8 mouse cellular contexts compared by ENCODE assay signal in genomic region chr9:90700236-90701179, GRCm38 (mm10).
A peak's percentile ranks its signal among the peaks of the same experiment; 100 is the strongest.
DNase-seq lines count a peak whose midpoint lies in the region; ATAC-seq and TF ChIP-seq lines count a peak whose summit lies in the region.

No protein-coding gene starts in this region.

- no peak overlapping the region for H3K4me2 ChIP-seq in heart, embryonic 12.5 days
- H3K4me2 ChIP-seq in hindbrain, postnatal 0 days (ENCODE audit: low read depth, low read length) = peak overlapping the region; percentile 8; the same call in 1 of the 2 replicates

- no peak overlapping the region for H3K9ac ChIP-seq in heart, adult 2 months (ENCODE audit: low read depth, low read length)
- H3K9ac ChIP-seq in heart, embryonic 12.5 days = no peak overlapping the region
- no peak overlapping the region for H3K9ac ChIP-seq in hindbrain, postnatal 0 days (replicated peaks; ENCODE audit: low read length)

- no peak overlapping the region for H3K27ac ChIP-seq in heart, adult 2 months
- no peak overlapping the region for H3K27ac ChIP-seq in heart, embryonic 12.5 days (ENCODE audit: poor library complexity, severe bottlenecking)
- peak overlapping the region; percentile 46 for H3K27ac ChIP-seq in hindbrain, postnatal 0 days

- no peaks in the 10 kb centered on the region for H3K27me3 ChIP-seq in heart, adult 2 months (ENCODE audit: control insufficient read depth, insufficient read depth, low read length)
- no peaks in the 10 kb centered on the region for H3K27me3 ChIP-seq in heart, embryonic 12.5 days (replicated peaks)
- no peaks in the 10 kb centered on the region for H3K27me3 ChIP-seq in hindbrain, postnatal 0 days (ENCODE audit: insufficient read depth, low read length)

- H3K4me3 ChIP-seq in heart, adult 2 months = no peak overlapping the region
- no peak overlapping the region for H3K4me3 ChIP-seq in heart, embryonic 12.5 days
- H3K4me3 ChIP-seq in hindbrain, postnatal 0 days (ENCODE audit: low read length) = no peak overlapping the region

- H3K4me1 ChIP-seq in heart, adult 2 months (ENCODE audit: control insufficient read depth, insufficient read depth, low read length) = no peaks in the 10 kb centered on the region
- H3K4me1 ChIP-seq in heart, embryonic 12.5 days (replicated peaks) = no peaks in the 10 kb centered on the region
- no peaks in the 10 kb centered on the region; the same call in 1 of the 2 replicates for H3K4me1 ChIP-seq in hindbrain, postnatal 0 days (ENCODE audit: insufficient read depth, low read length)

- no peaks in the 10 kb centered on the region for H3K79me2 ChIP-seq in heart, adult 2 months (replicated peaks; ENCODE audit: control insufficient read depth, insufficient read depth, low read length)

- no peak for TF ChIP-seq EP300 in heart, adult 2 months (IDR thresholded peaks at IDR 0.05; ENCODE audit: insufficient read depth, low read depth, low read length)

- no peak for ATAC-seq in heart, embryonic 12.5 days (ENCODE audit: insufficient number of reproducible peaks, low FRiP score)
- peak; percentile 71 for ATAC-seq in hindbrain, postnatal 0 days
- ATAC-seq in inflammation-experienced regulatory T-cells, adult 6 months = no peak

- intact Hi-C loops in heart, adult 2 months (cut with DNase I) = no loop called here

- TF ChIP-seq CTCF in heart, adult 2 months (IDR thresholded peaks at IDR 0.05) = peak; percentile 61
- peak; percentile 75 for TF ChIP-seq CTCF in hindbrain, postnatal 0 days (IDR thresholded peaks at IDR 0.05; ENCODE audit: low read depth)

- H3K9me3 ChIP-seq in heart, embryonic 12.5 days (replicated peaks) = no peaks in the 10 kb centered on the region
- H3K9me3 ChIP-seq in hindbrain, postnatal 0 days (ENCODE audit: low read length) = no peaks in the 10 kb centered on the region

- no peaks in the 10 kb centered on the region for H3K36me3 ChIP-seq in heart, adult 2 months (ENCODE audit: control insufficient read depth, insufficient read depth, low read length)
- no peaks in the 10 kb centered on the region for H3K36me3 ChIP-seq in heart, embryonic 12.5 days
- H3K36me3 ChIP-seq in hindbrain, postnatal 0 days (ENCODE audit: insufficient read depth, low read length) = no peaks in the 10 kb centered on the region

- WGBS in heart, adult 2 months = 40% methylated on average over 7 of the region's 7 CpGs
- WGBS in heart, embryonic 12.5 days = 38% methylated on average over 7 of the region's 7 CpGs
- WGBS in hindbrain, postnatal 0 days = 18% methylated on average over 7 of the region's 7 CpGs

- no peak for DNase-seq in heart, adult 2 months
- peak; percentile 11 for DNase-seq in 3T3-L1 (ENCODE audit: low read depth, low spot score)
- peak; percentile 71 to 74 for DNase-seq in cerebellum, postnatal 10 days
- DNase-seq in hindbrain, postnatal 0 days (ENCODE audit: low spot score) = peak; percentile 88
- no peak for DNase-seq in natural killer cell, adult 2 months (ENCODE audit: low spot score in 2 of 2)
- DNase-seq in frontal cortex, postnatal 10 days (ENCODE audit: low spot score in 2 of 2) = no peak

- no peak for TF ChIP-seq POLR2A in heart, adult 2 months (IDR thresholded peaks at IDR 0.05; ENCODE audit: insufficient read depth, low read depth, low read length)

Comparison
In these comparisons a context has a peak if more than half of its experiments do, and no peak if none do; other contexts are left out.
1. DNase-seq: peak in 3T3-L1 (single experiment), cerebellum, postnatal 10 days (2 of 2) and hindbrain, postnatal 0 days (single experiment); none in heart, adult 2 months (0 of 2), natural killer cell, adult 2 months (0 of 2) and frontal cortex, postnatal 10 days (0 of 2).